Mouse (Mus musculus): ENCODE measurements at regions not wholly inside any gene's neighbourhood (a gene's known extent, or its start where the extent isn't known, plus 50 kb on each side); places are given as distances from the start of the nearest gene placed in this dataset.

- DNase-seq (ENCODE audit: low spot score in 2 of 2) = no peak
Measured at GRCm38 (mm10) chr12:9419311-9419710, 150.6 kb upstream of the Osr1 start.

- no peak for DNase-seq (ENCODE audit: low spot score in 2 of 2)
Measured at GRCm38 (mm10) chr12:9430656-9431055, 139.3 kb upstream of the Osr1 start.

GRCm38 (mm10) chr12:9438575-9439161 lies 131.2 kb upstream of the Osr1 start:
- DNase-seq (ENCODE audit: low spot score in 2 of 2) = peak; percentile 9 to 13

- DNase-seq (ENCODE audit: low spot score in 2 of 2) = peak; percentile 60 to 71
Measured at GRCm38 (mm10) chr12:9450620-9451019, 119.3 kb upstream of the Osr1 start.

GRCm38 (mm10) chr12:9460193-9460592 lies 109.7 kb upstream of the Osr1 start:
- peak; percentile 15 to 38 for DNase-seq (ENCODE audit: low spot score in 2 of 2)

GRCm38 (mm10) chr12:9469655-9470470 lies 100.1 kb upstream of the Osr1 start:
- no peak for DNase-seq (ENCODE audit: low spot score in 2 of 2)

GRCm38 (mm10) chr12:9475836-9476235 lies 94.1 kb upstream of the Osr1 start:
- DNase-seq (ENCODE audit: low spot score in 2 of 2) = peak in 1 of 2 experiments; percentile 3

- DNase-seq (ENCODE audit: low spot score in 2 of 2) = no peak
Measured at GRCm38 (mm10) chr12:9478201-9478600, 91.7 kb upstream of the Osr1 start.

GRCm38 (mm10) chr12:9487674-9488413 lies 82.1 kb upstream of the Osr1 start:
- DNase-seq (ENCODE audit: low spot score in 2 of 2) = no peak

GRCm38 (mm10) chr12:9513926-9514325 lies 56.0 kb upstream of the Osr1 start:
- no peak for DNase-seq (ENCODE audit: low spot score in 2 of 2)

GRCm38 (mm10) chr12:9518782-9519181 lies 51.1 kb upstream of the Osr1 start:
- DNase-seq (ENCODE audit: low spot score in 2 of 2) = no peak

- DNase-seq (ENCODE audit: low spot score in 2 of 2) = no peak
Measured at GRCm38 (mm10) chr12:9519346-9519745, 50.6 kb upstream of the Osr1 start.

Measured in heart, adult 9 months (tissue).